Mouse (Mus musculus) forebrain, embryonic 12.5 days (tissue): ENCODE results near the gene Supt20. TPM values are rescaled to one million over a fixed set of nuclear protein-coding genes. Genes with fewer than 3 reads are reported as not detected.
"Not testable (repeated sequence)": the region's sequence is repeated elsewhere in the genome, so short reads cannot be mapped to it uniquely, and the experiment has no call there.

Source experiments
- ATAC-seq: fragments of 200-750 bp; cut with Nextera tagmentation; 2 replicates; pipeline ENCODE4 v1.8.0; 2017; ENCODE audit warnings: moderate TSS enrichment; ENCODE audit not compliant: low FRiP score
- H3K27ac ChIP-seq: fragments of 300-500 bp; sonication (generic); 2 replicates; pipeline ENCODE4 v1.5.1; 2016; ENCODE audit warnings: mild to moderate bottlenecking
- H3K27me3 ChIP-seq: fragments of 300-500 bp; sonication (generic); 2 replicates; pipeline ENCODE4 v1.6.1; 2016; ENCODE audit warnings: mild to moderate bottlenecking
- H3K36me3 ChIP-seq: fragments of 300-500 bp; sonication (generic); replicated peaks from 2 replicates; pipeline ENCODE4 v1.6.1; 2016; ENCODE audit warnings: mild to moderate bottlenecking
- H3K4me1 ChIP-seq: fragments of 300-500 bp; sonication (generic); 2 replicates; pipeline ENCODE4 v1.6.1; 2016
- H3K4me2 ChIP-seq: fragments of 300-500 bp; sonication (generic); 2 replicates; pipeline ENCODE4 v1.6.1; 2016; ENCODE audit warnings: mild to moderate bottlenecking, moderate library complexity
- H3K4me3 ChIP-seq: fragments of 300-500 bp; sonication (generic); replicated peaks from 2 replicates; pipeline ENCODE4 v1.5.1; 2016; ENCODE audit warnings: mild to moderate bottlenecking
- H3K9ac ChIP-seq: fragments of 300-500 bp; sonication (generic); 2 replicates; pipeline ENCODE4 v1.6.1; 2016; ENCODE audit warnings: mild to moderate bottlenecking
- H3K9me3 ChIP-seq: fragments of 300-500 bp; sonication (generic); 2 replicates; pipeline ENCODE4 v1.6.1; 2016
- WGBS: fragments of 180-500 bp; shearing (Covaris S2); methylation state at CpG from one replicate; pipeline ENCODE4 v1.1.7; 2016; 5-methylcytosine and 5-hydroxymethylcytosine counted together
- polyA plus RNA-seq: library from polyadenylated mRNA; unstranded; fragments of >200 nt; fragmentation: Nextera tagmentation; extraction: Ambion mirVana; gene quantifications from 2 replicates; pipeline ENCODE4 v1.2.1, GENCODE M21; 2016

Supt20 gene
- polyA plus RNA-seq, 1 experiment from 2014 or later = 122 TPM

DNA sequence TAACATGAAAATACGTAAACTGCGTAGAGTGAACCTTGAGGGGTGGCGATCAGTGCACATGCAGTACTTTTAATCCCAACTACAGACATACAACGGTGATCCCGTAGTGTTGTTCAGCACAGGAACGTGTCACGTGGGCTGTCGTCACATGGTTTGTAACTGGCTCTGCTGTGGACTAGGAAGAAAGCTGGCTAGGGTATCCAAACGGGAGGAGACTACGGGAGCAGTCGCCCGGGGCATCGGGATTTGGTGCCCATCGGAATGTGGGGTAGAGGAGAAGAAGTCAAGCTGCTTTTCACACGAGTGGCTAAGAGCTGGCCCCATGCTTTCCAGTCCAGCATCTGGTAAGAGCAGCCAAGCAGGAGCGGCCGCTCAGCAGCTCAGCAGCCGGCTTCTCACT, 71.8 kb downstream of the Supt20 start:
- 0 out of 2 replicates have a peak overlapping the region, but pooled peaks have one; percentile 8 for H3K4me2 ChIP-seq
- H3K27me3 ChIP-seq = no peaks in the 10 kb centered on the region
- no peaks in the 10 kb centered on the region for H3K36me3 ChIP-seq
- no peak for ATAC-seq
- H3K27ac ChIP-seq = no peak overlapping the region
- WGBS = 86% methylated on average over 18 of the region's 18 CpGs
- H3K4me1 ChIP-seq = peaks cover 3% of the 10 kb centered on the region; the same call in 1 of the 2 replicates
- no peak overlapping the region for H3K9ac ChIP-seq
- no peak overlapping the region for H3K4me3 ChIP-seq
- H3K9me3 ChIP-seq = no peaks in the 10 kb centered on the region

DNA sequence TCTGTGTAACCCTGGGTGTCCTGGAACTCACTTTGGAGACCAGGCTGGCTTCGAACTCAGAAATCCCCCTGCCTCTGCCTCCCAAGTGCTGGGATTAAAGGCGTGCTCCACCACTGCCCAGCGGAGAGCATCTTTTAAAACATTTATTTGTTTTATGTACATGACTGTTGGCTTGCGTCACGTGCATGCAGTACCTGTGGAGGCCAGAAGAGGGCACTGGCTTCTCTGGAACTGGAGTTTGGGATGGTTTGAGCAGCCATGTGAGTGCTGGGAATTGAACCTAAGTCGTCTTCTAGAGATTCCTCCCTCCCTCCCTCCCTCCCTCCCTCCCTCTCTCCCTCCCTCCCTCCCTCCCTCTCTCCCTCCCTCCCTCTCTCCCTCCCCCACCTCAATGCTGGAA, 72.9 kb downstream of the Supt20 start:
- H3K27me3 ChIP-seq, H3K9ac ChIP-seq, H3K9me3 ChIP-seq, H3K27ac ChIP-seq, H3K4me2 ChIP-seq, H3K4me1 ChIP-seq, H3K36me3 ChIP-seq, H3K4me3 ChIP-seq, ATAC-seq: not testable (repeated sequence)
- 90% methylated on average over 6 of the region's 6 CpGs for WGBS

- WGBS = 87% methylated on average over 14 of the region's 14 CpGs
- ATAC-seq = no peak
Observed at GRCm38 (mm10) chr3:54766034-54766433, 73.4 kb downstream of the Supt20 start.

GRCm38 (mm10) chr3:54766811-54767210, 74.2 kb downstream of the Supt20 start:
- no peaks in the 10 kb centered on the region for H3K9me3 ChIP-seq
- H3K4me3 ChIP-seq = no peak overlapping the region
- no peak overlapping the region for H3K4me2 ChIP-seq
- no peaks in the 10 kb centered on the region for H3K36me3 ChIP-seq
- H3K27ac ChIP-seq = no peak overlapping the region
- H3K27me3 ChIP-seq = no peaks in the 10 kb centered on the region
- ATAC-seq = no peak
- 92% methylated on average over 5 of the region's 5 CpGs for WGBS
- H3K4me1 ChIP-seq = peaks cover 6% of the 10 kb centered on the region; the same call in 1 of the 2 replicates
- H3K9ac ChIP-seq = no peak overlapping the region

More at GRCm38 (mm10) chr3:54766034-54766433, 73.4 kb downstream of the Supt20 start:
- no peaks in the 10 kb centered on the region for H3K9me3 ChIP-seq
- H3K4me3 ChIP-seq = no peak overlapping the region
- no peak overlapping the region for H3K4me2 ChIP-seq
- H3K4me1 ChIP-seq = peaks cover 6% of the 10 kb centered on the region; the same call in 1 of the 2 replicates
- no peaks in the 10 kb centered on the region for H3K27me3 ChIP-seq
- H3K27ac ChIP-seq = no peak overlapping the region
- H3K9ac ChIP-seq = no peak overlapping the region
- no peaks in the 10 kb centered on the region for H3K36me3 ChIP-seq

DNA sequence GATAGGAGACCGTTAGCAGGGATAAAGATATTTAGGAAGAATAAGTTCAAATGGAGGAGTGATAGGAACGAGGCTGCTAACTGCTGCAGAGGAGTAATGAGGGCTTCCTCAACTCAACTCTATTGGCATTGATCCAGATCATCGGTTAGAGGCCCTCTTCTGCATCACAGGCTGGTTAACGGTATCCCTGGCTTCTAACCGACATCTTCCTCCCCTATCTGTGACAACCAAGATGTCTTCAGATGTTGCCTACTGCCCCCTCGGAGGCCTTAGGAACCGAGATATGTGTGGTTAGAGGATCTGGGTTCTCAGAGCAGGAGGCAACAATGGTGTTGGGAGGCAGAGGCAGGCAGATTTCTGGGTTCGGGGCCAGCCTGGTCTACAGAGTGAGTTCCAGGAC, 76.0 kb downstream of the Supt20 start:
- Histone ChIP-seq H3K4me3 (no peak overlapping the region), H3K9ac (no peak overlapping the region), H3K4me2 (no peak overlapping the region), H3K4me1 (peaks cover 6% of the 10 kb centered on the region; the same call in 1 of the 2 replicates), H3K36me3 (no peaks in the 10 kb centered on the region), H3K27ac (no peak overlapping the region), H3K27me3 (no peaks in the 10 kb centered on the region), H3K9me3 (peaks cover 2% of the 10 kb centered on the region; the same call in 1 of the 2 replicates)
- ATAC-seq = no peak
- WGBS = 93% methylated on average over 8 of the region's 8 CpGs

- no peak for ATAC-seq
- H3K27me3 ChIP-seq = no peaks in the 10 kb centered on the region
Observed at GRCm38 (mm10) chr3:54769349-54770275, 77.0 kb downstream of the Supt20 start.

GRCm38 (mm10) chr3:54773613-54774012, 81.0 kb downstream of the Supt20 start:
- no peaks in the 10 kb centered on the region for H3K36me3 ChIP-seq
- H3K27ac ChIP-seq = no peak overlapping the region
- ATAC-seq = no peak
- H3K27me3 ChIP-seq = no peaks in the 10 kb centered on the region
- H3K4me2 ChIP-seq = no peak overlapping the region
- no peak overlapping the region for H3K4me3 ChIP-seq
- H3K9ac ChIP-seq = no peak overlapping the region
- peaks cover 4% of the 10 kb centered on the region; the same call in 1 of the 2 replicates for H3K9me3 ChIP-seq
- peaks cover 6% of the 10 kb centered on the region; the same call in 1 of the 2 replicates for H3K4me1 ChIP-seq
- 86% methylated on average over 6 of the region's 6 CpGs for WGBS

More at GRCm38 (mm10) chr3:54769349-54770275, 77.0 kb downstream of the Supt20 start:
- Histone ChIP-seq H3K4me1 (peaks cover 6% of the 10 kb centered on the region; the same call in 1 of the 2 replicates), H3K36me3 (no peaks in the 10 kb centered on the region), H3K9me3 (peaks cover 4% of the 10 kb centered on the region; the same call in 1 of the 2 replicates), H3K4me3 (no peak overlapping the region), H3K9ac (no peak overlapping the region), H3K4me2 (no peak overlapping the region), H3K27ac (no peak overlapping the region)
- 61% methylated on average over 17 of the region's 17 CpGs for WGBS

DNA sequence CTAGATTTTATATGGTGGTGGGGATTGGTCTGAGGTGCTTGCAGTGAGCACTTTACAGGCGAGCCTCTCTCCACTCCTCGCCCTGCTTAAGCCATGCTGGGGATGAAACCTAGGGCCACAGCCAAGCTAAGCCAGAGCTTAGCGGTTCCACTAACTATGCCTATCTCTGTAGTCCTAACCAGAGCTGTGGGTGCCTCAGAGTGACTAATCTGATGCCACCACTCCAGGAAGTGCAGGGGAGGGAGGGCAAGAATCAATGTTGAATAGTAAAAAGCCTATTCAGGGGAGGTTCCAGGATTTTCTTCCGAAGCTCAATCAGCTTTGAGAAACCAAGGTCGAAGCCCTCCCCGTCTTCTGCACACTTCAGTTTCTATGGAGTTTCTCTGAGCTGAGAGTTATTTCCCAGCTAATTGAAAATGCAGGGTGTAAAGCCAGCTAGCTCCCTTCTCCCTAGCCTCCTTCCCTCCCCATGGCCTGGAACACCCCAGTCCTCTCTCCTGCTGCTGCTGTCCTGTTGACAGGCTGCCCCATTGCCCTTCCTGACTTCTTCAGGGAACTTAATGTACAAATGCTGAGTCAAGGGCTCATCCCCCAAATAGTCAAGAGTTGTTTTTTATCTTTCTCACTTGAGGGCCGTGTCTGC, 83.5 kb downstream of the Supt20 start:
- 69% methylated on average over 7 of the region's 7 CpGs for WGBS
- Histone ChIP-seq H3K4me1 (no peaks in the 10 kb centered on the region), H3K4me3 (no peak overlapping the region), H3K36me3 (no peaks in the 10 kb centered on the region), H3K9ac (no peak overlapping the region), H3K9me3 (peaks cover 4% of the 10 kb centered on the region; the same call in 1 of the 2 replicates), H3K27ac (no peak overlapping the region), H3K27me3 (no peaks in the 10 kb centered on the region), H3K4me2 (no peak overlapping the region)
- no peak for ATAC-seq

Other genes starting within 250 kb of the Supt20 start
- 1.3 and 2.0 TPM in 2 replicates for gene Gm21958, start 21.5 kb downstream of the Supt20 start, polyA plus RNA-seq
- 122 and 125 TPM in 2 replicates for gene Exosc8, start 42.6 kb downstream of the Supt20 start, polyA plus RNA-seq
- 43.1 and 43.4 TPM in 2 replicates for gene Alg5, start 42.7 kb downstream of the Supt20 start, polyA plus RNA-seq
- 0.17 and 0.24 TPM in 2 replicates for gene Smad9, start 62.8 kb downstream of the Supt20 start, polyA plus RNA-seq
- 56.8 and 65.6 TPM in 2 replicates for gene Rfxap, start 115.0 kb downstream of the Supt20 start, polyA plus RNA-seq
- 0.50 and 0.74 TPM in 2 replicates for gene Sertm1, start 223.1 kb downstream of the Supt20 start, polyA plus RNA-seq